In the genomic region with DNA sequence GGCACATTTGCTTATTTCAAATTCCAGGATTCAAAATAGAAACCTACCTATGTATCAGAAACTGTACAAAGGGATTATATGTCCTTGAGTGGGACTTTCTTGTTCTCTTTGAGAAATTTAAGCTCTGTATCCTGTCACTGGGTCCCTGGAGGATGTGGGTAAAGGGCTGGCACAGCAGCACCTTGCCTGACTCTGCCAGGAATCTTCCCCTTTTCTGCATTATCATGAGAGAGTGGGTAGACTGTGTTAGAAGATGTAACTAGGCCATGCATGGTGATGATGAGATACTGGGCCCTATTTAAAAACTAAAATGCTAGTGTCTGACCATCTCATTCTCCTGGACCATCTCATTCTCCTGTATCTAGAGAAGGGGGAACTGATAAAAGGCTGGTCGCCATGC, we compare ENCODE assay signal across 22 mouse cellular contexts.
DNase-seq lines count a peak whose midpoint lies in the region; ATAC-seq lines count a peak whose summit lies in the region.
"Had no signal": no experiment of that assay in that cellular context is flagged by ENCODE, and none has a peak within 500 bp of the region (broad histone marks: within the 10 kb centered on the region; RNA-seq: fewer than 3 reads in every experiment).

No protein-coding gene starts in this region.

- no peak overlapping the region for H3K4me2 ChIP-seq in hindbrain, embryonic 13.5 days
- H3K4me2 ChIP-seq in midbrain, embryonic 13.5 days (replicated peaks) = no peak overlapping the region
- no peak overlapping the region for H3K4me2 ChIP-seq in embryonic facial prominence, embryonic 14.5 days (ENCODE audit: low read depth, low read length)
- no peak overlapping the region for H3K4me2 ChIP-seq in limb, embryonic 13.5 days (replicated peaks)
- H3K4me2 ChIP-seq: limb, embryonic 15.5 days; neural tube, embryonic 15.5 days had no signal

- H3K9me3 ChIP-seq in hindbrain, embryonic 10.5 days = no peaks in the 10 kb centered on the region
- H3K9me3 ChIP-seq in hindbrain, embryonic 13.5 days = no peaks in the 10 kb centered on the region
- no peaks in the 10 kb centered on the region for H3K9me3 ChIP-seq in midbrain, embryonic 10.5 days (replicated peaks)
- no peaks in the 10 kb centered on the region for H3K9me3 ChIP-seq in midbrain, embryonic 13.5 days
- no peaks in the 10 kb centered on the region for H3K9me3 ChIP-seq in embryonic facial prominence, embryonic 14.5 days (ENCODE audit: control insufficient read depth, low read length)
- no peaks in the 10 kb centered on the region for H3K9me3 ChIP-seq in limb, embryonic 13.5 days
- H3K9me3 ChIP-seq: limb, embryonic 15.5 days; neural tube, embryonic 15.5 days had no signal

- no peak overlapping the region for H3K4me3 ChIP-seq in hindbrain, embryonic 10.5 days
- H3K4me3 ChIP-seq in hindbrain, embryonic 13.5 days = no peak overlapping the region
- H3K4me3 ChIP-seq in midbrain, embryonic 10.5 days = no peak overlapping the region
- H3K4me3 ChIP-seq in midbrain, embryonic 13.5 days (replicated peaks) = no peak overlapping the region
- no peak overlapping the region for H3K4me3 ChIP-seq in embryonic facial prominence, embryonic 14.5 days (ENCODE audit: low read depth, low read length)
- no peak overlapping the region for H3K4me3 ChIP-seq in limb, embryonic 13.5 days
- H3K4me3 ChIP-seq: limb, embryonic 15.5 days; neural tube, embryonic 15.5 days had no signal

- peaks cover 37% of the 10 kb centered on the region for H3K4me1 ChIP-seq in hindbrain, embryonic 10.5 days (replicated peaks)
- H3K4me1 ChIP-seq in hindbrain, embryonic 13.5 days (replicated peaks) = peaks cover 12% of the 10 kb centered on the region
- H3K4me1 ChIP-seq in midbrain, embryonic 10.5 days = peaks cover 40% of the 10 kb centered on the region
- H3K4me1 ChIP-seq in midbrain, embryonic 13.5 days (replicated peaks) = peaks cover 16% of the 10 kb centered on the region; the same call in 1 of the 2 replicates
- H3K4me1 ChIP-seq in embryonic facial prominence, embryonic 14.5 days (ENCODE audit: control insufficient read depth, insufficient read depth, low read length) = peaks cover 14% of the 10 kb centered on the region; the same call in 1 of the 2 replicates
- H3K4me1 ChIP-seq in limb, embryonic 13.5 days = peaks cover 29% of the 10 kb centered on the region

- peaks cover 25% of the 10 kb centered on the region for H3K27me3 ChIP-seq in hindbrain, embryonic 10.5 days (ENCODE audit: insufficient read depth, poor library complexity, severe bottlenecking)
- no peaks in the 10 kb centered on the region for H3K27me3 ChIP-seq in hindbrain, embryonic 13.5 days
- H3K27me3 ChIP-seq in midbrain, embryonic 10.5 days (ENCODE audit: low read depth, poor library complexity, severe bottlenecking) = peaks cover 30% of the 10 kb centered on the region
- no peaks in the 10 kb centered on the region for H3K27me3 ChIP-seq in midbrain, embryonic 13.5 days
- H3K27me3 ChIP-seq in embryonic facial prominence, embryonic 14.5 days (replicated peaks; ENCODE audit: control insufficient read depth, insufficient read depth, low read length) = no peaks in the 10 kb centered on the region
- no peaks in the 10 kb centered on the region for H3K27me3 ChIP-seq in limb, embryonic 13.5 days
- H3K27me3 ChIP-seq: limb, embryonic 15.5 days; neural tube, embryonic 15.5 days had no signal

- H3K27ac ChIP-seq in hindbrain, embryonic 10.5 days = 0 out of 2 replicates have a peak overlapping the region, but pooled peaks have one; percentile 84
- H3K27ac ChIP-seq in hindbrain, embryonic 13.5 days = no peak overlapping the region
- peak overlapping the region; percentile 75; the same call in 1 of the 2 replicates for H3K27ac ChIP-seq in midbrain, embryonic 10.5 days (replicated peaks)
- H3K27ac ChIP-seq in midbrain, embryonic 13.5 days = no peak overlapping the region
- 0 out of 2 replicates have a peak overlapping the region, but pooled peaks have one; percentile 11 for H3K27ac ChIP-seq in embryonic facial prominence, embryonic 14.5 days (replicated peaks; ENCODE audit: low read depth, low read length)
- peak overlapping the region; percentile 11; the same call in 1 of the 2 replicates for H3K27ac ChIP-seq in limb, embryonic 13.5 days
- H3K27ac ChIP-seq: hindbrain, postnatal 0 days; limb, embryonic 15.5 days; liver, embryonic 14.5 days; neural tube, embryonic 15.5 days had no signal

- no peak for DNase-seq in hindbrain, embryonic 10.5 days (ENCODE audit: low spot score)
- no peak for DNase-seq in midbrain, embryonic 10.5 days (ENCODE audit: low spot score)
- no peak for DNase-seq in embryonic facial prominence, embryonic 14.5 days (ENCODE audit: low spot score)
- no peak for DNase-seq in thymus, postnatal 25 days
- DNase-seq: adrenal gland, adult 8-10 months; cerebellum, adult 18-20 months; cerebellum, postnatal 25 days; embryo, embryonic 11 days; forebrain, postnatal 0 days; heart, postnatal 14 days; kidney, postnatal 25 days; lung, postnatal 10 days; thymus, adult 18-20 months; thymus, postnatal 4 days had no signal

- 96% methylated on average over 1 of the region's 1 CpGs for WGBS in hindbrain, embryonic 10.5 days
- WGBS in hindbrain, embryonic 13.5 days = 100% methylated on average over 1 of the region's 1 CpGs
- WGBS in midbrain, embryonic 10.5 days = 89% methylated on average over 1 of the region's 1 CpGs
- WGBS in midbrain, embryonic 13.5 days = 96% methylated on average over 1 of the region's 1 CpGs
- WGBS in embryonic facial prominence, embryonic 14.5 days = 92% methylated on average over 1 of the region's 1 CpGs
- whole genome bisulfite sequencing in limb, embryonic 13.5 days = 90% methylated on average over 1 of the region's 1 CpGs

- ATAC-seq in hindbrain, embryonic 13.5 days (ENCODE audit: low FRiP score) = no peak
- ATAC-seq in midbrain, embryonic 13.5 days = no peak
- no peak for ATAC-seq in embryonic facial prominence, embryonic 14.5 days (ENCODE audit: low read depth)
- ATAC-seq in limb, embryonic 13.5 days (ENCODE audit: low FRiP score, low read depth) = no peak
- ATAC-seq: activated CD4-positive, CD25-positive, alpha-beta regulatory T cell, adult 4 months had no signal

- no peaks in the 10 kb centered on the region for H3K36me3 ChIP-seq in hindbrain, embryonic 10.5 days
- H3K36me3 ChIP-seq in hindbrain, embryonic 13.5 days = no peaks in the 10 kb centered on the region
- H3K36me3 ChIP-seq in midbrain, embryonic 10.5 days = no peaks in the 10 kb centered on the region
- H3K36me3 ChIP-seq in midbrain, embryonic 13.5 days = no peaks in the 10 kb centered on the region
- H3K36me3 ChIP-seq in embryonic facial prominence, embryonic 14.5 days (ENCODE audit: control insufficient read depth, insufficient read depth, low read length) = no peaks in the 10 kb centered on the region
- no peaks in the 10 kb centered on the region for H3K36me3 ChIP-seq in limb, embryonic 13.5 days
- H3K36me3 ChIP-seq: limb, embryonic 15.5 days; neural tube, embryonic 15.5 days had no signal

- no peak overlapping the region for H3K9ac ChIP-seq in hindbrain, embryonic 13.5 days
- no peak overlapping the region for H3K9ac ChIP-seq in midbrain, embryonic 13.5 days (replicated peaks)
- H3K9ac ChIP-seq in embryonic facial prominence, embryonic 14.5 days (ENCODE audit: low read depth, low read length) = no peak overlapping the region
- H3K9ac ChIP-seq in limb, embryonic 13.5 days = no peak overlapping the region
- H3K9ac ChIP-seq: forebrain, postnatal 0 days; limb, embryonic 15.5 days; liver, embryonic 14.5 days; neural tube, embryonic 15.5 days had no signal

Comparison
In these comparisons a context has a peak if more than half of its experiments do, and no peak if none do; other contexts are left out.
1. H3K27ac ChIP-seq: peak in hindbrain, embryonic 10.5 days (single experiment), midbrain, embryonic 10.5 days (single experiment), embryonic facial prominence, embryonic 14.5 days (single experiment) and limb, embryonic 13.5 days (single experiment); none in hindbrain, embryonic 13.5 days (single experiment) and midbrain, embryonic 13.5 days (single experiment).